Mouse (Mus musculus) lung, embryonic 14.5 days (tissue): ENCODE data around the gene Trp53. TPM values are rescaled to one million over a fixed set of nuclear protein-coding genes. Genes with fewer than 3 reads are reported as not detected.
A peak's percentile ranks its signal among the peaks of the same experiment; 100 is the strongest.
"Not testable (repeated sequence)": the region's sequence is repeated elsewhere in the genome, so short reads cannot be mapped to it uniquely, and the experiment has no call there.

Source experiments
- ATAC-seq: fragments of 200-750 bp; cut with Nextera tagmentation; 2 replicates; pipeline ENCODE4 v1.8.0; 2017; ENCODE audit warnings: mild to moderate bottlenecking, moderate TSS enrichment, moderate library complexity; ENCODE audit not compliant: insufficient read depth
- DNase-seq: peaks from one replicate; pipeline ENCODE4 v3.0.0-alpha.2; 2015
- H3K27ac ChIP-seq: fragments of 300-500 bp; sonication (generic); 2 replicates; pipeline ENCODE4 v1.5.1; 2014; ENCODE audit warnings: low read depth, mild to moderate bottlenecking, moderate library complexity
- H3K27me3 ChIP-seq: fragments of 300-500 bp; sonication (generic); 2 replicates; pipeline ENCODE4 v1.6.1; 2014; ENCODE audit warnings: low read length, control low read depth; ENCODE audit not compliant: insufficient read depth
- H3K36me3 ChIP-seq: fragments of 300-500 bp; sonication (generic); 2 replicates; pipeline ENCODE4 v1.6.1; 2014; ENCODE audit warnings: control low read depth; ENCODE audit not compliant: insufficient read depth
- H3K4me1 ChIP-seq: fragments of 300-500 bp; sonication (generic); 2 replicates; pipeline ENCODE4 v1.6.1; 2014; ENCODE audit warnings: antibody characterized with exemption, control low read depth; ENCODE audit not compliant: insufficient read depth
- H3K4me2 ChIP-seq: fragments of 300-500 bp; sonication (generic); 2 replicates; pipeline ENCODE4 v1.6.1; 2014; ENCODE audit warnings: mild to moderate bottlenecking
- H3K4me3 ChIP-seq: fragments of 300-500 bp; sonication (generic); 2 replicates; pipeline ENCODE4 v1.5.1; 2014; ENCODE audit warnings: low read depth, low read length
- H3K9ac ChIP-seq: fragments of 300-500 bp; sonication (generic); 2 replicates; pipeline ENCODE4 v1.6.1; 2014
- H3K9me3 ChIP-seq: fragments of 300-500 bp; sonication (generic); 2 replicates; pipeline ENCODE4 v1.6.1; 2016; ENCODE audit warnings: low read depth, low read length, control low read depth
- CTCF ChIP-seq: IDR thresholded peaks from 2 replicates; pipeline ENCODE4 v1.5.1; 2016; ENCODE audit warnings: antibody characterized with exemption, low read depth
- WGBS: fragments of 180-500 bp; shearing (Covaris S2); extraction: QIAGEN DNeasy Blood & Tissue Kit; methylation state at CpG from one replicate; pipeline ENCODE4 v1.1.7; 2014; 5-methylcytosine and 5-hydroxymethylcytosine counted together
- polyA plus RNA-seq: library from polyadenylated mRNA; unstranded; fragments of >200 nt; fragmentation: Nextera tagmentation; extraction: Ambion mirVana; gene quantifications from 2 replicates; pipeline ENCODE4 v1.2.1, GENCODE M21; 2014

Gene Trp53
- polyA plus RNA-seq, 1 experiment from 2014 or later: 202 TPM

- TF ChIP-seq CTCF: no peak
- H3K4me3 ChIP-seq: no peak within 1 kb of the TSS
- no peak within 1 kb of the TSS for H3K27ac ChIP-seq
- 53% methylated on average over 5 of the region's 5 CpGs for WGBS
- no peaks in the 10 kb centered on the region for H3K36me3 ChIP-seq
- peaks cover 4% of the 10 kb centered on the region; the same call in 1 of the 2 replicates for H3K27me3 ChIP-seq
- DNase-seq: no peak
- H3K4me1 ChIP-seq: 0 out of 2 replicates have a peak, but pooled peaks cover 5% of the 10 kb centered on the region
- ATAC-seq: no peak
- H3K9ac ChIP-seq: no peak within 1 kb of the TSS
- H3K4me2 ChIP-seq: no peak within 1 kb of the TSS
- H3K9me3 ChIP-seq: no peaks in the 10 kb centered on the region
Measured at GRCm38 (mm10) chr11:69617805-69618204, 37.6 kb downstream of the Trp53 start, which contains the start of gene Shbg. Gene Shbg (minus strand): TSS chr11:69617905.

- WGBS: 62% methylated on average over 7 of the region's 7 CpGs
- Histone ChIP-seq H3K27me3 (peaks cover 4% of the 10 kb centered on the region; the same call in 1 of the 2 replicates), H3K27ac (no peak overlapping the region), H3K9me3 (no peaks in the 10 kb centered on the region), H3K4me2 (no peak overlapping the region), H3K36me3 (no peaks in the 10 kb centered on the region), H3K4me3 (no peak overlapping the region), H3K9ac (no peak overlapping the region), H3K4me1 (no peaks in the 10 kb centered on the region)
- ATAC-seq: no peak
- TF ChIP-seq CTCF: no peak
- DNase-seq: no peak
Measured at GRCm38 (mm10) chr11:69620394-69621081, 40.4 kb downstream of the Trp53 start.

- Histone ChIP-seq H3K9me3 (no peaks in the 10 kb centered on the region), H3K27ac (peak within 1 kb of the TSS; percentile 80), H3K4me3 (peak within 1 kb of the TSS; percentile 55), H3K36me3 (no peaks in the 10 kb centered on the region), H3K9ac (peak within 1 kb of the TSS; percentile 71), H3K27me3 (peaks cover under 1% of the 10 kb centered on the region; the same call in 1 of the 2 replicates), H3K4me1 (no peaks in the 10 kb centered on the region), H3K4me2 (peak within 1 kb of the TSS; percentile 82)
- DNase-seq (peak; percentile 89), ATAC-seq (peak; percentile 93)
- WGBS: 1% methylated on average over 20 of the region's 20 CpGs
- TF ChIP-seq CTCF: no peak
Measured at GRCm38 (mm10) chr11:69621571-69622268, 41.6 kb downstream of the Trp53 start, which contains the start of gene Sat2. Gene Sat2 (plus strand): TSS chr11:69622024.

GRCm38 (mm10) chr11:69622406-69622805, 42.2 kb downstream of the Trp53 start:
- 25% methylated on average over 6 of the region's 6 CpGs for WGBS

GRCm38 (mm10) chr11:69623006-69623405, 42.8 kb downstream of the Trp53 start:
- no peak for DNase-seq
- Histone ChIP-seq H3K36me3 (no peaks in the 10 kb centered on the region), H3K4me1 (no peaks in the 10 kb centered on the region), H3K27ac (no peak overlapping the region), H3K9me3 (no peaks in the 10 kb centered on the region), H3K4me3 (peak overlapping the region; percentile 55), H3K27me3 (no peaks in the 10 kb centered on the region), H3K4me2 (peak overlapping the region; percentile 82), H3K9ac (peak overlapping the region; percentile 71; the same call in 1 of the 2 replicates)
- WGBS: 58% methylated on average over 4 of the region's 4 CpGs
- no peak for TF ChIP-seq CTCF
- ATAC-seq: no peak

More at GRCm38 (mm10) chr11:69622406-69622805, 42.2 kb downstream of the Trp53 start:
- peak; percentile 16; the same call in 1 of the 2 replicates for ATAC-seq
- Histone ChIP-seq H3K4me1 (no peaks in the 10 kb centered on the region), H3K4me3 (peak overlapping the region; percentile 55), H3K36me3 (no peaks in the 10 kb centered on the region), H3K4me2 (peak overlapping the region; percentile 82), H3K27ac (peak overlapping the region; percentile 80), H3K9ac (peak overlapping the region; percentile 71), H3K9me3 (no peaks in the 10 kb centered on the region), H3K27me3 (no peaks in the 10 kb centered on the region)
- TF ChIP-seq CTCF: no peak
- DNase-seq: peak; percentile 56

GRCm38 (mm10) chr11:69624339-69624738, 44.2 kb downstream of the Trp53 start:
- not testable (repeated sequence) for H3K9ac ChIP-seq, H3K9me3 ChIP-seq, DNase-seq, H3K4me1 ChIP-seq, ATAC-seq, H3K27ac ChIP-seq, H3K4me3 ChIP-seq, H3K36me3 ChIP-seq, H3K4me2 ChIP-seq, H3K27me3 ChIP-seq
- 79% methylated on average over 2 of the region's 2 CpGs for WGBS

- no peak overlapping the region for H3K4me2 ChIP-seq
- H3K9me3 ChIP-seq: no peaks in the 10 kb centered on the region
Measured at GRCm38 (mm10) chr11:69628286-69628685, 48.1 kb downstream of the Trp53 start.

More at GRCm38 (mm10) chr11:69628286-69628685, 48.1 kb downstream of the Trp53 start:
- DNase-seq: peak; percentile 93
- H3K36me3 ChIP-seq: no peaks in the 10 kb centered on the region
- H3K27me3 ChIP-seq: no peaks in the 10 kb centered on the region
- H3K4me1 ChIP-seq: no peaks in the 10 kb centered on the region
- TF ChIP-seq CTCF: peak; percentile 97
- H3K9ac ChIP-seq: no peak overlapping the region
- H3K27ac ChIP-seq: no peak overlapping the region
- H3K4me3 ChIP-seq: no peak overlapping the region
- no peak for ATAC-seq
- 34% methylated on average over 6 of the region's 6 CpGs for WGBS
